19 mouse cellular contexts compared by ENCODE assay signal in the genomic region with DNA sequence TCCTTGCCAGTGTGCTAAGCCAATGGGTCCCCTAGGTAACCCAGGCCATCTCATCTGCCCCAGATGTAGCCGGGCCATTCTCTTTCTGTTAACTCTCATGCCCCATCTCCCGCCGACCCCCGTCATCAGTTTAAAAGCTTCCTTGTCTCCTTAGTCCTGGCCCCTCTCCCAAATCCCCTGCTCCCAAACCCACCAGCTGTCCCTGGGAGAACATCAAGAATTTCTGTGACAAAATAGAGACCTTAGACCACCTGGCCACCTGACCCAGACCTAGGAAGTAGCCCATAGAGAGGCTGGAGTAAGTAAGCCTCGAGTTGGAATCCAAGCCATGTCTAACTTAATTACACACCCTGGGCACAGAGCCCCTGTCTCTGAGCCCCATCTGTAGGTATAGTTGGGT.
"Had no signal": no experiment of that assay in that cellular context is flagged by ENCODE, and none has a peak within 500 bp of the region (broad histone marks: within the 10 kb centered on the region; RNA-seq: fewer than 3 reads in every experiment).

No protein-coding gene starts in this region.

- H3K27me3 ChIP-seq: midbrain, embryonic 12.5 days; neural tube, embryonic 13.5 days; neural tube, embryonic 15.5 days had no signal

- H3K27ac ChIP-seq: midbrain, embryonic 10.5 days; midbrain, embryonic 12.5 days; neural tube, embryonic 13.5 days; neural tube, embryonic 15.5 days had no signal

- ATAC-seq: midbrain, embryonic 16.5 days had no signal

- H3K4me2 ChIP-seq: lung, embryonic 14.5 days; midbrain, embryonic 12.5 days; neural tube, embryonic 13.5 days; neural tube, embryonic 15.5 days had no signal

- H3K4me3 ChIP-seq: midbrain, embryonic 10.5 days; midbrain, embryonic 12.5 days; myocyte; neural tube, embryonic 13.5 days; neural tube, embryonic 15.5 days had no signal

- H3K9ac ChIP-seq: lung, embryonic 14.5 days; midbrain, embryonic 12.5 days; neural tube, embryonic 13.5 days; neural tube, embryonic 15.5 days had no signal

- DNase-seq: lung, adult 18-20 months; lung, embryonic 14.5 days; lung, postnatal 10 days; lung, postnatal 4 days; midbrain, embryonic 14.5 days; retina, postnatal 1 day; right cerebral cortex, adult 18-20 months; right cerebral cortex, postnatal 25 days; right cerebral cortex, postnatal 4 days; spleen, adult 18-20 months; thymus, adult 18-20 months; thymus, postnatal 14 days; thymus, postnatal 36 days had no signal

- H3K9me3 ChIP-seq: midbrain, embryonic 10.5 days; midbrain, embryonic 12.5 days; neural tube, embryonic 13.5 days; neural tube, embryonic 15.5 days had no signal

- H3K4me1 ChIP-seq: midbrain, embryonic 10.5 days; midbrain, embryonic 12.5 days; neural tube, embryonic 15.5 days had no signal

- H3K36me3 ChIP-seq: neural tube, embryonic 15.5 days had no signal
